Mouse (Mus musculus) embryonic facial prominence, embryonic 14.5 days (tissue): ENCODE measurements around the gene Plekhg2. TPM values are rescaled to one million over a fixed set of nuclear protein-coding genes. Genes with fewer than 3 reads are reported as not detected.

Experiments used
- ATAC-seq: fragments of 200-750 bp; cut with Nextera tagmentation; 2 replicates; pipeline ENCODE4 v1.8.0; 2017; ENCODE audit warnings: low read depth, moderate number of reproducible peaks, moderate TSS enrichment
- DNase-seq: peaks from one replicate; pipeline ENCODE4 v3.0.0-alpha.2; 2015; ENCODE audit warnings: low spot score
- H3K27ac ChIP-seq: fragments of 300-500 bp; sonication (generic); replicated peaks from 2 replicates; pipeline ENCODE4 v1.5.1; 2014; ENCODE audit warnings: low read depth, mild to moderate bottlenecking, low read length, moderate library complexity
- H3K27me3 ChIP-seq: fragments of 300-500 bp; sonication (generic); replicated peaks from 2 replicates; pipeline ENCODE4 v1.6.1; 2014; ENCODE audit warnings: low read length; ENCODE audit not compliant: control insufficient read depth, insufficient read depth
- H3K36me3 ChIP-seq: fragments of 300-500 bp; sonication (generic); 2 replicates; pipeline ENCODE4 v1.6.1; 2014; ENCODE audit warnings: low read length, mixed read lengths; ENCODE audit not compliant: control insufficient read depth, insufficient read depth
- H3K4me1 ChIP-seq: fragments of 300-500 bp; sonication (generic); 2 replicates; pipeline ENCODE4 v1.6.1; 2014; ENCODE audit warnings: antibody characterized with exemption, low read length; ENCODE audit not compliant: control insufficient read depth, insufficient read depth
- H3K4me2 ChIP-seq: fragments of 300-500 bp; sonication (generic); 2 replicates; pipeline ENCODE4 v1.6.1; 2014; ENCODE audit warnings: low read depth, mild to moderate bottlenecking, low read length, moderate library complexity, mixed read lengths
- H3K4me3 ChIP-seq: fragments of 300-500 bp; sonication (generic); 2 replicates; pipeline ENCODE4 v1.5.1; 2014; ENCODE audit warnings: low read depth, mild to moderate bottlenecking, low read length
- H3K9ac ChIP-seq: fragments of 300-500 bp; sonication (generic); 2 replicates; pipeline ENCODE4 v1.6.1; 2014; ENCODE audit warnings: low read depth, mild to moderate bottlenecking, low read length, moderate library complexity, mixed read lengths
- H3K9me3 ChIP-seq: fragments of 300-500 bp; sonication (generic); 2 replicates; pipeline ENCODE4 v1.6.1; 2016; ENCODE audit warnings: low read length; ENCODE audit not compliant: control insufficient read depth
- WGBS: fragments of 180-500 bp; shearing (Covaris S2); extraction: QIAGEN DNeasy Blood & Tissue Kit; methylation state at CpG from one replicate; pipeline ENCODE4 v1.1.7; 2014; 5-methylcytosine and 5-hydroxymethylcytosine counted together
- polyA plus RNA-seq: library from polyadenylated mRNA; unstranded; fragments of >200 nt; fragmentation: Nextera tagmentation; extraction: Ambion mirVana; gene quantifications from 2 replicates; pipeline ENCODE4 v1.2.1, GENCODE M21; 2014

Plekhg2 gene
- polyA plus RNA-seq, 1 experiment from 2014 or later, result 41.1 TPM

DNA sequence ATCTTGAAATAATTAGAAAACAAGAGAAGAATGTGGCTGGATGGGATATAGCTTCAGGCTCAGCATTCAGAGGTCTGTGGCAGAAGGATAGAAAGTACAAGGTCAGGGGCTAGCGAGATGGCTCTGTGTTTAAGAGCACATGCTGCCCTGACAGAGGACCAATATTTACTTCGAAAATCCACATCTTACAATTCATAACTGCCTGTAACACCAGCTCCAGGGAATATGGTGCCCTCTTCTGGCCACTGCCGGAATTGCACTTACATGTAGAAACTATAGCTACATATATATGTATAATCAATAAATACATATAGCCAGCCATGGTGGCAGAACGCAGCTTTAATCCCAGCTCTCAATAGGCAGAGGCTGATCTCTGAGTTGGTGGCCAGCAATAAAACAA is 27.8 kb downstream of the Plekhg2 start:
- Histone ChIP-seq H3K4me1 (peaks cover 3% of the 10 kb centered on the region), H3K36me3 (no peaks in the 10 kb centered on the region), H3K27ac (no peak overlapping the region), H3K9ac (no peak overlapping the region), H3K4me3 (no peak overlapping the region), H3K27me3 (no peaks in the 10 kb centered on the region), H3K9me3 (no peaks in the 10 kb centered on the region), H3K4me2 (no peak overlapping the region)
- 3% methylated on average over 4 of the region's 4 CpGs for WGBS
- DNase-seq (peak; percentile 75), ATAC-seq (no peak)

DNA sequence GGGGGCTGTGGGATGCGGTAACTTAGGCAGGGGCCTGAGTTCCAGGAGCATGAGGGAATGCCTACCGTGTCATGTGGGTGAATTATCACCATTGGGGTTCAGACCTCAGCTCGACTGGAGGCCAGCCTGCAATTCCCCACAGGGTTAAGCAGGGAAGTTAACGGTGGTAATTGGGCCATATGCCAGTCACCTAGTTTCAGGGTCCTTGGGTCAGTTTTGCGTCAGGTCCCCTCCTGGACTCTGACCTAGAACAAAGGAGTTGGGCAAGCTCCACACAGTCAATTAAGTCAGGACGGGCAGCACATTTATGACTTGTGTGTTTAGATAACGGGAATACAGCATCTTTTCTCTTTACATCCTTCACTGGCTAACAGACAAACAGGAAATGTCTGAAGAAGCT is 31.0 kb downstream of the Plekhg2 start:
- Histone ChIP-seq H3K9ac (no peak overlapping the region), H3K27ac (no peak overlapping the region)
- ATAC-seq, result no peak

DNA sequence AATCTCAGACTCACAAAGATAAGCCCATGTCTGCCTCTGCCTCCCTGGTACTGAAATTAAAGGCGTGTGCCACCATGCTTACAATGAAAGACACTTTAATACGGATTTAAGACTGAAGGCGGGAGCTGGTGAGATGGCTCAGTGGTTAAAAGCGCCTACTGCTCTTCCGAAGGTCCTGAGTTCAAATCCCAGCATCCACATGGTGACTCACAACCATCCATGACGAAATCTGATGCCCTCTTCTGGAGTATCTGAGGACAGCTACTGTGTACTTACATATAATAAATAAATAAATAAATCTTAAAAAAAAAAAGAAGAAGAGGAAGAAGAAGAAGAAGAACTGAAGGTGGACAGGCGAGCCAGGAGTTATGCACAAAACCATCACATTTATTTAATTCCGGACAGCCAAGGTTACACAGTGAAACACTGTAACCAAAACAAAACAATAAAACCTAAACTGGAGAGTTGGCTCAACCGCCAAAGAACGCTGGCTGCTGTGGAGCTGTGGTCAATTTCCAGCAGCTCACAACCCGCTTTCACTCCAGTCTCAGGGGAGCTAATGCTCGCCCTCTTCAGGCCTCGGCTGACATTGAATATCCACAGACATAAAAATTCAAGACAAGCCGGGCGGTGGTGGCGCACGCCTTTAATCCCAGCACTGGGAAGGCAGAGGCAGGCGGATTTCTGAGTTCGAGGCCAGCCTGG is 33.0 kb downstream of the Plekhg2 start:
- 74% methylated on average over 19 of the region's 19 CpGs for WGBS
- peak overlapping the region; percentile 87 for H3K27ac ChIP-seq
- H3K4me1 ChIP-seq, result peaks cover 7% of the 10 kb centered on the region
- no peaks in the 10 kb centered on the region for H3K9me3 ChIP-seq
- H3K9ac ChIP-seq, result peak overlapping the region; percentile 96
- DNase-seq (peak; percentile 53), ATAC-seq (no peak)
- H3K4me3 ChIP-seq, result peak overlapping the region; percentile 100
- no peaks in the 10 kb centered on the region for H3K27me3 ChIP-seq
- 0 out of 2 replicates have a peak, but pooled peaks cover 5% of the 10 kb centered on the region for H3K36me3 ChIP-seq
- H3K4me2 ChIP-seq, result peak overlapping the region; percentile 88

More for the DNA sequence above, 31.0 kb downstream of the Plekhg2 start:
- H3K36me3 ChIP-seq, result no peaks in the 10 kb centered on the region
- 42% methylated on average over 7 of the region's 7 CpGs for WGBS
- H3K9me3 ChIP-seq, result no peaks in the 10 kb centered on the region
- no peak overlapping the region for H3K4me3 ChIP-seq
- no peaks in the 10 kb centered on the region for H3K27me3 ChIP-seq
- no peak for DNase-seq
- peaks cover 7% of the 10 kb centered on the region for H3K4me1 ChIP-seq
- H3K4me2 ChIP-seq, result no peak overlapping the region

DNA sequence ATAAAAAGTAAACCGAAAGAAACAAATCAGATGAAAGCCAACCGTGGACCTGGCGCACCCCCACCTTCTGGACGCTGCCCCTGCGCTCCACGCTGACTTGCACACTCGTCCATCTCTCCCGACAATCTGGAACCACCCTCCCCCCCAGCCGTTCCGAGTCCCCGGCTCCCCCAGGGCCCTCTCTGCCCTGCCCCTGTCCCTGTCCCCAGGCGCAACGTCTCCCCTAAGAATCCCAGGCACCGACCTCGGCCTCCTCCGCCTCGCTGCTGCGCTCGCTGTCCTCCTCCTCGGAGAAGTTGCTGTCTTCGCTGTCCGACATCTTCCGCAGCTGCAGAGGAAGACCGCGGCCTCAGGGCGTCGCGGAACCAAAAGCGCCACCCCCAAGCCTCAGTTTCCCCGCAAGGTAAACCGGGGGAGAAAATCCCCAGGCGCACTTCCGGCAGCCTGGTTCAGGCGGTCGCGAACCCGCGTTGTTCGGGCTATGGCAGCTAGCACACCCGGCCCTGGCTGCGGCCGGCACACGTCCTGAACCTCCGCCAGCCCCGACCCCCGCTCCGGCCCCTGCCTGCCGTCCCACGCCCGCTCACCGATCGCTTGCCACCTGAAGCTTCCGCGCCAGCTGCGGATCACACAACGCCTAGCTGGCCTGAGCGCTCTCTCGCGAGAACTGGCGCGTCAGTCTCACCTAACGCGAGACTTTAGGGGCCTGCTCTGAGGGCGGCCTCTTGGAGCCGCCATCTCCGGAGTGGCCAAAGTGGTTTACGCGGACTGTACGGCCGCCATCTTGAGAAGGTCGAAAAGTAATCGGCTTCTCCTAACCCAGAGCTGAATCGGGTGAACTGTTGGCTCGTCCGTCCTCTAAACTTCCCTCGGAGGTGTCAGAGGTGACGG is 34.0 kb downstream of the Plekhg2 start, which contains the start of gene Supt5:
Gene Supt5, minus strand, starts transcription at position 639 of the 891 bp plus-strand sequence.
- Histone ChIP-seq H3K9ac (peak within 1 kb of the TSS; percentile 96), H3K27ac (peak within 1 kb of the TSS; percentile 87), H3K9me3 (no peaks in the 10 kb centered on the region), H3K4me3 (peak within 1 kb of the TSS; percentile 100), H3K4me1 (peaks cover 7% of the 10 kb centered on the region), H3K4me2 (peak within 1 kb of the TSS; percentile 88), H3K36me3 (0 out of 2 replicates have a peak, but pooled peaks cover 5% of the 10 kb centered on the region), H3K27me3 (no peaks in the 10 kb centered on the region)
- ATAC-seq (peak; percentile 99), DNase-seq (peak; percentile 100)
- WGBS, result 1% methylated on average over 67 of the region's 77 CpGs

DNA sequence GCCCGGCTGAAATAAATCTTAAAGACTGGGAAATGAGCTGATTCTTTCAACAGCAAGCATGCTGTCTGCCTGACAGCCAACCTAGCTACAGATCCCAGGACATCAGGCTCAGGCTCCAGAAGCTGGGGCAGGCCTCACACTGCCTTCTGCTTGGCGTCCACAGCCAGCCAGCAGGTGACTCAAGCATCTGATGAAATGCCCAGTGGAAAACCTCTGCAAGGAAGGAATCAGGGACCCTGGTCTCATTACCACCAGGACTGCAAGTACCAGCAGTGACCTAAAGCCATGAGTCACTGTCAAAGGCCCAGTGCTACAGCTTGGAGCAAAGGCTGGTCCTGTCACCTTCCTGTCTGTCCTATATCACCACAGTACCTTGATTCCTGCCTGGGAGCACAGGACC is 36.9 kb downstream of the Plekhg2 start:
- no peak for ATAC-seq
- no peak overlapping the region for H3K4me3 ChIP-seq
- no peak overlapping the region for H3K9ac ChIP-seq
- no peak overlapping the region for H3K27ac ChIP-seq
- H3K9me3 ChIP-seq, result no peaks in the 10 kb centered on the region
- H3K4me1 ChIP-seq, result peaks cover 7% of the 10 kb centered on the region
- H3K4me2 ChIP-seq, result no peak overlapping the region
- 90% methylated on average over 2 of the region's 2 CpGs for WGBS
- DNase-seq, result no peak
- no peaks in the 10 kb centered on the region for H3K27me3 ChIP-seq
- H3K36me3 ChIP-seq, result peaks cover 16% of the 10 kb centered on the region

DNA sequence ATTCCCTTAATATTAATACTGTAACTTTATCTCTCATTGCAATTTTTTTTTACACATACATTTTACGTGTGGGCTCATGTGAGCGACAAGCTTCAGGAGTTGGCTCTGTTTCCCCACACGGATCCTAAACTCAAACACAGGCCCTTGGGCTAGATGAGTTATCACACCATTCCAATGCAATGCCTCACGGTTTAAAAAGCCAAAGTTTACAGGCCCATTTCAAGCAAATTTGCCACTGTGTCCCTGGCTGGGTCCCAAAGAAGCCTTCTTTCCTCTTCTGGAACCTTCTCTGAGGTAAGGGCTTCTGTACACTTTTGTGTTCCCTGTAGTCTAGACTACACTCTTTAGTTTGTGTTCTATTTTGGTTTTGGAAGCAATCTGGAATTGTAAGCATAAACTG is 37.9 kb downstream of the Plekhg2 start:
- H3K4me1 ChIP-seq, result peaks cover 7% of the 10 kb centered on the region
- 83% methylated on average over 4 of the region's 4 CpGs for WGBS
- H3K9ac ChIP-seq, result no peak overlapping the region
- H3K4me3 ChIP-seq, result no peak overlapping the region
- no peak overlapping the region for H3K27ac ChIP-seq
- H3K27me3 ChIP-seq, result no peaks in the 10 kb centered on the region
- H3K9me3 ChIP-seq, result no peaks in the 10 kb centered on the region
- H3K36me3 ChIP-seq, result peaks cover 25% of the 10 kb centered on the region
- no peak for DNase-seq
- ATAC-seq, result no peak
- H3K4me2 ChIP-seq, result no peak overlapping the region

DNA sequence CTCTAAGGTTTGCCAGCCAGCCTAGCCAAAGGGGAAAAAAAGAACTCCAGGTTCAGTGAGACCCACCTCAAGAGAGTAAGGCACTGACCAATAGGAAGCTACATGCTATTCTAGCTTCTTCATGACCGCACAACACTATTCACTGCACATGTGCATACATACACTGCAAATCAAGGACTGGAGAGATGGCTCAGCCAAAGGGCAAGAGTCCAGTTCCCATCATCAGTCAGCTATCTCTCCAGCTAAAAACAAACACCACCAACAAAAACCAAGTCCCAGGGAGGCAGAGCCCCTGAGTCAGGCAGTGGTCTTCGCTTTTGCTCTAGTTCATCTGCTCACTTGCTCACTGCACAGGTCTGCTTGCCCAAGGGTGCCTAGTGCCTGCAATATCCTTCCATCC is 44.1 kb downstream of the Plekhg2 start:
- 93% methylated on average over 2 of the region's 2 CpGs for WGBS
- Histone ChIP-seq H3K9me3 (no peaks in the 10 kb centered on the region), H3K36me3 (peaks cover 78% of the 10 kb centered on the region), H3K4me3 (no peak overlapping the region), H3K4me2 (no peak overlapping the region), H3K4me1 (no peaks in the 10 kb centered on the region), H3K27me3 (no peaks in the 10 kb centered on the region), H3K27ac (no peak overlapping the region), H3K9ac (no peak overlapping the region)
- no peak for DNase-seq
- ATAC-seq, result no peak

DNA sequence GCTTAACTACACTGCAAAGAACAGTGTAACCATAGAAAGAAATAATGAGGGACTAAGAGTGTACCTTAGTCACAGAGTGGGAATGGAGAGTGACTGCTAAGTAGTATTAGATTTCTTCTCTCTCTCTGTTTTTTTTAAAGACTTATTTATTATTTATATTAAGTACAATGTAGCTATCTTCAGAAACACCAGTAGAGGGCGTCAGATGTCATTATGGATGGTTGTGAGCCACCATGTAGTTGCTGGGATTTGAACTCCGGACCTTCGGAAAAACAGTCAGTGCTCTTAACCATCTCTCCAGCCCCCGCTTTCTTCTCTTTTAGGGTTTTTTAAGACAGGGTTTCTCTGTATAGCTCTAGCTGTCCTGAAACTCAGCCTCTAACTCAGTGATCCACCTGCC is 45.9 kb downstream of the Plekhg2 start:
- no peaks in the 10 kb centered on the region for H3K27me3 ChIP-seq
- no peak for ATAC-seq
- WGBS, result 80% methylated on average over 4 of the region's 4 CpGs
- no peak overlapping the region for H3K27ac ChIP-seq
- H3K4me3 ChIP-seq, result no peak overlapping the region
- H3K4me1 ChIP-seq, result no peaks in the 10 kb centered on the region
- H3K36me3 ChIP-seq, result peaks cover 95% of the 10 kb centered on the region
- H3K4me2 ChIP-seq, result no peak overlapping the region
- no peaks in the 10 kb centered on the region for H3K9me3 ChIP-seq
- H3K9ac ChIP-seq, result no peak overlapping the region
- DNase-seq, result no peak
